Mouse (Mus musculus): ENCODE data around the gene Saa1.
"Not testable (repeated sequence)": the region's sequence is repeated elsewhere in the genome, so short reads cannot be mapped to it uniquely, and the experiment has no call there.

Saa1 gene

DNA sequence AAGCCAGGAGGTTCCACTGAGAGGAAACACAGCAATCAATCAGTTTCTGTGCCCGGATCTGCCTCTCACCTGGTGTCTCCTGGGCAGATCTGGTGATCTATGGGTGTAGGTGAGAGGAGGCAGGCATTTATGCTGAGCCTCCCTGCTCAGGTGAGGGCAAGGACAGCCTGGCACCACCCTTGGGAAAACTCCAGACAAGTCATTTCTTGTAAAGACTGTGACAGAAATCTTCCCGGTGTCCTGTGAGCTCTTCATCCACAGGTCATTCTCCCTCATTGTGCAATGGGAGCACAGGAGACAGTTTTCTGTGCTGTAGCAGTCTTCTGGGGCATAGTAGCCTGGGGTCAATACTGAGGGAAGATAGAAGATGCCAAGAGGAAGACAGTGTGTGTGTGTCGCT is at the start of gene Saa1:
TSS of gene Saa1 (minus strand) at position 101 of the 400 bp plus-strand sequence.
- in situ Hi-C loops (cut with MboI, MseI), result not testable (repeated sequence)

DNA sequence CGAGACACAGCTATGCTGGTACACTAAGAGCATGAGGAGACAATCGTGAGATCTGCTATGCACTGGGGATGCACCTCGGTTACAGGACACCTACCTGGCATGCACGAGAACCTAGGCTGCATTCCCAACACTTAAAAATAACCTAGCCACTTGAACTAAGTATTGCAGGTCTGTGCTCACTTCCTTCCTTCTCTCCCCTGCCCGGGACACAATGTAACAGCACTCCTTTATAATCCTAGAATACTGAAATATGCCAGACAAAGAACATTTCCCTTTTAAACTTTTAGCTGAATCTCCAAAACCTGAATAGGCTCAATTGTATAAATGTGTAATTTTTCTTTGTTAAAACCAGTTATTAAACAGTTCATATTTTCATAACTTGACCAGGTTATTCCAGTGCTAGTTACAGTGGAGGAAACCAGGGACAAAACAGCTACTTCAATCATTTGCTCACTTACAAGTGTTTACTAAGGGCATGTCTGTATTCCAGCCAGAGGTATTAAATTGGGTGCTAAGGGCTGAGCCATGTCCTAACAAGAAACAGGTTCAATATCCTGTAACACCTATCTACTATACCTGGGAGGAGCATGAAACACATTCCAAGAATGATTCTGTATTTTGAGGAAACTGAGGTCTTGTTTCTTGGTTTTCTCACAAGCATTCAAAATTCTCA is 46.5 kb upstream of the Saa1 start:
- in situ Hi-C loops (cut with MboI, MseI), result no loop called here

DNA sequence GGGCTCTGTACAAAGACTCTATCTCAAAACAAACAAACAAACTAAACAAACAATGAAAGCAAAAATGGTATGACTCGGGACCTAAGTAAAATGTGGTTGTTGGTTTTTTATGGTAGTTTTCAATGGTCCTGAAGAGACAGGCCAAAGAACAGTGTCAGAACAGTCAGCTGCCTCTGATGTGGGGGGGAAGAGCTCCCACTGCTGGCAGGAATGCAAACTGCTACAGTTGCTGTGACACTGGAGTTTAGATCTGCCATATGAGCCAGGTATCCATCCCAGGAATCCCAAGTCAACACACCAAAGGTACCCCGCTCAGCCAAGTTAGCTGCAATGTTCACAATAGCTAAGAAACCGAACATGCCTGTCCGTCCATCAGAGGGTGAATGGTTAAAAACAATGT is 27.9 kb upstream of the Saa1 start:
- in situ Hi-C loops (cut with MboI, MseI), result no loop called here

DNA sequence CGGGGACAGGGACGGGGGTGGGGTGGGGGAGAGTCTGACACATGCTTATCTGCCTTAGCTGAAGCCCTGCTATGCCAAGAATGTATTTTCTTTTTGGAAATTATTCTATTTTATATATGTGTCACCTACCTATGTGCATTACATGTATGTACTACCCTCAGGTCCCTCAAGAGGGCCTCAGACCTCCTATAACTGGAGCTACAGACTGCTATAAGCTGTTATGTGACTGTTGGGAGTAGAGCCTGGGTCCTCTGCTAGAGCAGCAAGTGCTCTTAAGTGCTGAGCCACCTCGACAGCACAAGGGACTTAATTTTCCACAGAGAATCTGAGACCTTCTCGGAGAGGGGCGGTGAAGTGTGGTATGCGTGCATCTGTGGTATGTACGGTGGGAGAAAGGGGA is 25.7 kb upstream of the Saa1 start:
- in situ Hi-C loops (cut with MboI, MseI), result no loop called here

DNA sequence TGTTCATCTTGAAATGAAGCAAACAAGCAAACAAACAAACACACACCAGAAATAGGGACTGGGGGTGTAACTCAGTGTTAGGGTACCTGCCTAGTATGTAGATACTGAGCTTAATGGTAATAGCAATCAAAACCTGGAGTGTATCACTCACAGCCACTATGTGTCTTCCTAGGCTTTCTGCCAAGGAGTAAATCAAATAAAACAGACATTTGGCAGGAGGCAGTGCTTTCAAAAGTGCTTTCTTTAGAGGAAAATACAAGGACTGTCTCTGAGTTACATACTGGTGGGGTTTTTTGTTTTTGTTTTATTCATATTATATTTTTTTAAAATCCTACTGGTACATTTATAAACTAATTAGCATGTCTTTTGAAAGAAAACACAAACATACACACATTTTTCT is 24.6 kb upstream of the Saa1 start:
- in situ Hi-C loops (cut with MboI, MseI), result no loop called here

DNA sequence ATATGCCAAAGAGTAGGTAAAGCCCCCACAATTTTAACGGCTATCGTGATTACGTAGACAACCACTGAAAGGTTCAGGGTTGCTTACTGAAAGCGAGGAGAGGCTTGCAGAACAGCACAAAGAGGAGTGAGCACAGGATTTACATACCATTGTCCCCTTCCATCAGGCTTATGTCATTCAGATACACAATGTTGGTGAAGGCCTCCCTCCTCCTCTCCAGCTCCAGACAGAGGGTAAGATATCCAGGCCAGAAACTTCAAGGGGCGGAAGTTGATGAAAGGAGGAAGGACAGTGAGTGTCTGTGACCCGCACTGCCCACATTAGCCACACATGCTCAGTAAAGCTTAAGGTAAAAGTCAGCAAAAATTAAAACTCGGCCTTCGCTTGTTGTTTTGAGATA is 21.9 kb upstream of the Saa1 start:
- in situ Hi-C loops (cut with MboI, MseI), result no loop called here

DNA sequence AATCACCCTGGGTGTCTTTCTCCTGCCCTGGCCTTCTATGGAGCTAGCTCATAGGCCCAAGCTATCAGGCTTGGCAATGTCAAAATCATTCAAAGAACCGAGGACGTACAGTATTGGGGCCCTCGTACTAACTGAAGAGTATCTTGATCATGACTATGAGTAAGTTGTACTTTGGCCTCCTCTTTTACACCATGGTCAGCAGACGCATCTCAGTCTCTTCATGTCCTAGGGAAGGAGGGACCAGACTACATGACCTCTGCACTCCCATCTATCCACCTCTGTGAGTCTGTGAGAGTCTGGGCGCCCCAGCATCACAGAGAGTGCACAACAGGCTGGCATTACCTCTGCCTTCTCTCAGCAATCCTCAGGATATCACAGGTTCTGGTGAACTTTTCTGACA is 19.8 kb upstream of the Saa1 start:
- in situ Hi-C loops (cut with MboI, MseI), result no loop called here

DNA sequence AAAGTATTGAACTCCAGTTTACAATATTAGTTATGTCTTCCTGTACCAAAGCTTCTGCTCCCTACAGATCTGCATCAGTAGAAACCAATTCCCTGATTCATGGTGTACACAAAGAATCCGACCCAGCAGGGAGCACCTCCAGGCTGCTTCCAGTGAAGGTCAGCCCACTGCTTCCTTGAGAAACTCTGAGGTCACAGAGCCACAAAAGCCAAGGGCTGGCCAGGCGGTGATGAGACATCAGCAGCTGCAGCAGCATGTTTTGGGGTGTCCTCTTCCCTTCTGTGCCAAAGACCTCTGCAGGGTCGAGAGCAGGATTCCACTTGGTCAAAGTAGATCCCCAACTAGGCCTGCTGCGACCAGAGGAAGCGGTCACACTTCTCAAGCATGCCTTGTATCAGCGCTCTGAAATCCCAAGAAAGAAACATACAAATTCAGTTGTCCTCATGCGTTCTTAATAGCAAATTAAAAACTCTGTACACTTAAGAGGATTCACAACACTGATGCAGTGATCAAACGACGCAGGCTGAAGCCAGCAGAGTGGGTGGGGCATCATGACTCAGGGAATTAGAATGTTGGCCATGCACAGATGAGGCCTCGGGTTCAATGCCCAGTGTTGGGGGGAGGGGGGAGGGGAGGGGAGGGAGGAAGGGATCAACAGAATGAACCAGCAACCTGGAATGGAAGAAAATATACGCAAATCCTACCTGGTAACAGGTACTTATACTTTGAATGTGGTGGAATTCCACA is 18.4 kb upstream of the Saa1 start:
- in situ Hi-C loops (cut with MboI, MseI), result no loop called here

DNA sequence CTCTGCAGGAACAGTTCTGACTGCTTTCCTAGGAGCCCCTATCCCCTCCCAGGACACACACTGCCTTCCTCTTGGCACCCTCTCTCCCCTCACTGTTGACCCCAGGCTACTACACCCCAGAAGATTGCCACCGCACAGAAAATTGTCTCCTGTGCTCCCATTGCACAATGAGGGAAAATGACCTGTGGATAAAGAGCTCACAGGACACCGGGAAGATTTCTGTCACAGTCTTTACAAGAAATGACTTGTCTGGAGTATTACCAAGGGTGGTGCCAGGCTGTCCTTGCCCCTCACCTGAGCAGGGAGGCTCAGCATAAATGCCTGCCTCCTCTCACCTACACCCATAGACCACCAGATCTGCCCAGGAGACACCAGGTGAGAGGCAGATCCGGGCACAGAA is 8.7 kb upstream of the Saa1 start, which contains the start of gene Saa2:
TSS of gene Saa2 (plus strand) at position 301 of the 400 bp plus-strand sequence.
- in situ Hi-C loops (cut with MboI, MseI), result no loop called here

DNA sequence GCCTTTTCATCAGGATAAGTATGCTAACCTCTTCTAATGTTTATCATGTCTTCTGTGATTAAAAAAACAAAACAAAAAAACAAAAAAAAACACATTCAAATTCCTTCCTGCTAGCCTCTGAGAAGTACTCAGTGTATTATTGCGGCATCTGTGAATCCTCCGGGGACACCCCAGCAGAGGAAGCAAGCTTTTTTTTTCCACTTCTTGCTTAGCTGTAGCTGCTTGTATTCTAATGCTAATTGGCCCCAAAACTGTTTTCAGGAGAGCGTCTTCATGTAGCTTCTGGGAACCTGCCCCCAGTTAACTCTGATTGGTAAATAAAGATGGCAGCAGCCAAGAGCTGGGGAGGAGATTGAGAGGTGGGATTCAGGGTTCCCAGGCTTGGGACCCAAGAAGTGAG is 5.7 kb upstream of the Saa1 start:
- in situ Hi-C loops (cut with MboI, MseI), result no loop called here

DNA sequence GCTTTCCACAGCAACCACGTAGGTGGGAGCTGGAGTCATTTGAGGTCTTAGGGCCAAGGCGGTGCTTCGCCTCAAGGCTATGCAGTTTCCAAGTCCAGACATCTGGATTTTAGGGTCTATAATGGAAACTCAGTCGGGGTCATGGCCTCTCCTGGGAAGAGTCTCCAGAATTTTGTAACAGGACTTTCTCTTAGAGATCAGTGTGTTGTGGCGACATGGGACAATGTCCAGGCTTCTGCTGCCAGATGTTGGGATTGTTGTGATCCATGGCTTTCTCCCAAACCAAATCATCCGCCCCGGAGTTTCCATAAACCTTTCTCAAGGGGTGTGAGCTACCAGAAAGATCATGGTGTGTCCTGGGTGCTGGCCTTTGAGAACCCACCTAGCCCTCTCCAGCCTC is 3.6 kb upstream of the Saa1 start:
- in situ Hi-C loops (cut with MboI, MseI), result no loop called here

DNA sequence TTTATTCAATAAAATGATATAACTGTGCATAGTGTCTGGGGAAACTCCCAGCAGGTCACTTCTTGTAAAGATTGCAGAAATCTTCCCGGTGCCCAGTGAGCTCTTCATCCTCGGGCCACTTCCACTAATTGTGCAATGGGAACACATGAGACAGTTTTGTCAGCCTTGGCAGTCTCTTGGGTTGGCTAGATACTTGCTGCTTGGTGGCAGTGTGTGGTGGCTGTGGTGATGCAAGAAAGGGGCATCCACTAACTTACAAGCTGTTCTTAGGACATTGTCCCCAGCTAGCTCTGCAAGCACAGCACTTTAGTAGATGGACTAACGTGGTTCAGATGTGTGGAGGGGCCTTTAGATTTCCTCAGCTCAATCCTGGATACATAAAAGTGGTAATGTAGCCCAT is 3.0 kb upstream of the Saa1 start:
- in situ Hi-C loops (cut with MboI, MseI), result no loop called here

DNA sequence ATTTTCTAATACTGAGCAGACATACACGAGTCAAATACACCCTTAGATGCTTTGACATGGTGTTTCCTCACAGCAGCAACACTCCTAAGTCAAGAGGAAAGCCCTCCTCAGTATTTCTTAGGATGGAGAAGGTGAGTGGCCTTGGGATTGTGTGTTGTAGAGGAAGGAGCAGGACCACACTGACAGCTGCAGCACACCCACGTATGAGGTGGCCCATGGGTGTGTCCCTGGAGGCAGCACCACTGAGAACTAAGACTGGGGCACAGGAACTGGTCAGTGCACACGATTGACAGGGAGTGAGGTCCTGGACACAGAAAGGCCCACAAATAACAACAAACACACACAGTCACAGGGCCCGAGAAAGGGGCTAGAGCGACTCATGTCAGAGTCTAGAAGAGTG is 2.7 kb downstream of the Saa1 start:
- in situ Hi-C loops (cut with MboI, MseI), result not testable (repeated sequence)

DNA sequence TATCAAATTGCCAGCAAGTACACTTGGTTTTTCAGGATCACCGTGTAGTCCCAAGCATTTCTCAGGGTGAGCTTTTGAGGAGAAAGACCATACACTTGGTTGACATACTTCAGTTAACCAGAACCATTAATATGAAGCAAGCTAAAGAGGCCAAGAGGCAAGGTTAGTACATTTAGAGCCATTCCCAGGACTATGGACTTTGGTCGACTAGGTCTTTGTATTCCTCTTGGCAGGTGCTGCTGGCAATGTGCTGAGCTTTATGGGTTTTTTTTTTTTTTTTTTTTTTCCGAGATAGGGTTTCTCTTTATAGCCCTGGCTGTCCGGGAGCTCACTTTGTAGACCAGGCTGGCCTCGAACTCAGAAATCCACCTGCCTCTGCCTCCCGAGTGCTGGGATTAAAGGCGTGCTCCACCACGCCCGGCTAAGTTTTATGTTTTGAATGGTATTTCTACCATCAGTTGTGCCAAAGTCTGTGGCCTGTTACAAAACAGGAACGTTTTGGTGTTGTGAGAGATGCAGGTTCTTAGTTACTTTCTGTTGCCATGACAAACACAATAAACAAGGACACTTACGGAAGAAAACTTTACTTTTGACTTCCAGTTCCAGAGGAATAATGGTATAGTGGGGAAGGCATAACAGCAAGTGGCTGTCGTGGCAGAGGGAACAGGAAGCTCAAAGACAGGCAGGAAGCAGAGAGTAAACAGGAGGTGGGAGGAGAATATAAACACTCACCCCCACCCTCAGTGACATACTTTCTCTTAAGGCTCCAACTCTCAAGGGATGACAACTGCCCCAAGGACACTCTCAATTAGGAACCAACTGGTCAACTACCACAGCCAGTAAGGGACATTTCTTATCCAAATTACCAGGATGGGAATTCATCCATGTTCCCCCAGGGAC is 4.0 kb downstream of the Saa1 start:
- in situ Hi-C loops (cut with MboI, MseI), result loop anchor here (5.0 kb wide), 1 partner anchor 582 kb away; no protein-coding TSS in a partner anchor

DNA sequence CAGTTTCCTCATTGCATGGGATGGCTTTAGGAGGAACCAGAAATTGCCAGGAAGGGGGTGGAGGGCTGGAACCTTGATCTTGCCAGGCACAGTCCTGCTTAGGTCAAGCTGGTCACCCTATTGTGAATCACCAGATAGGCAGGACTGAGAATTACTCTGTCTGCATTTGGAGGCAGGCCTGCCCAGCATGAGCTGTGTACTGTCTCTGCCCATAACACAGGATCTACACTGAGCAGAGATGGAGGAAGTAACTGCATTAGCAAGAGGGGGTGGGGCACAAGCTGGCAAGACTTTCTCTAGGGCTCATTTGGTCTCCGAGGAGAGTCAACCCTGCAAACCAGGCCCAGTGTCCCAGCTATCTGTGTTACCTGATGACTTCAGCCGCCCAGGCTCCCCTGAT is 7.8 kb downstream of the Saa1 start:
- in situ Hi-C loops (cut with MboI, MseI), result loop anchor here (5.0 kb wide), 1 partner anchor 578 kb away; no protein-coding TSS in a partner anchor

DNA sequence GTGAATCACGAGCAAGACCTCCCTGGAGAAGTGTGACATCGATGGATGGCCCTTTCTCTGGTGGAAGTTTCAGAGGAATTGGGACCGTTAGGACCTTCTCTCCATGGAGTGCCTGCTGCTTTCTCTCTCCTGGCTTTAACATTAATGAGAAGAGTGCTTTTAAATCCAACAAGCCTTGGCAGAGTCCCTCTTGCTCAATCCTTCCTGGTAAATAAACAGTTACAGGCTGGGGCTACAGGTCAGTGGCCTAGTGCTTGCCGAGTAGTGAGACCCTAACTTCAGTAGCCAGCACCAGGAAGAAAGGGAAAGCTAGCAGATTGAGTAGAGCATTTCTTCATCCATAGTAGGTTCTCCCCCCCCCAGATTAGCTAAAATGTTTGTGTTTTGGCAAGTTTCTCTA is 10.3 kb downstream of the Saa1 start, which contains the start of gene Saa4:
TSS of gene Saa4 (minus strand) at position 146 of the 400 bp plus-strand sequence.
- in situ Hi-C loops (cut with MboI, MseI), result no loop called here

DNA sequence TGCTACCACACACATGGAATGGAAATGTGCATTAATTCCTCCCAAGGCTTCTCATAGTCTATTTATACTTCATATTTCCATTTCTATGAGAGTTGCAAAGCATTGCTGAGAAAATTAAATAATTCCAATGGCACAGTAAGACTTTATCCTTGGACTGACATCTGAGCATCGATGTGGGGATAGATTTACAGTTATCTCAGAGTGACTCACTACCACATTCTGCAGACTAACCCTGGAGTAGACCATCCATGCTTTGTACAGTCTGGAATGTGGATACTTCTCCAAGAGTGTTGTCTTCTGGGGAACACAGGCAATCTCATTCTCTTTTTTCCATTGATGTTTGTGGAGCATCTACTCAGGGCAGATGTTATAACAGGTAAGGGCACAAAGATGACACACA is 15.2 kb downstream of the Saa1 start:
- in situ Hi-C loops (cut with MboI, MseI), result no loop called here

DNA sequence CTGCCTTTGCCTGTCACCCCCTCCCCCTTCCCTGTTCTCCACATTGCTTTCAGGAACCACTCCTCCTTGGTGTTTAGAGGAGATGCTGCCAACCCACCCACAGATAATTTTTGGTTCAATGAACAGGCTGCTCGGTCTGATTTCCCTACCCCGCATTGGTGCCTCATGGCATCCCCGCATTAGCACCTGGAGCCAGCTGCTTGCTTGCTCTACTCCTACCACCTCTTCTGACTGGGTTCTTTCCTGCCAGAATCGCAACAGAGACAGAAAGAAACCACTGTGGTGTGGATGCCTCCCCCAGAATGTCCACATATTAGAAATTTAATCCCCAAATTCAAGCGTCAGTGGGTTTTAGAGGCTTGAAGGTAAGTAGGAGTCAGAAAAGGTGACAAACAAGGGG is 18.4 kb downstream of the Saa1 start:
- in situ Hi-C loops (cut with MboI, MseI), result no loop called here

DNA sequence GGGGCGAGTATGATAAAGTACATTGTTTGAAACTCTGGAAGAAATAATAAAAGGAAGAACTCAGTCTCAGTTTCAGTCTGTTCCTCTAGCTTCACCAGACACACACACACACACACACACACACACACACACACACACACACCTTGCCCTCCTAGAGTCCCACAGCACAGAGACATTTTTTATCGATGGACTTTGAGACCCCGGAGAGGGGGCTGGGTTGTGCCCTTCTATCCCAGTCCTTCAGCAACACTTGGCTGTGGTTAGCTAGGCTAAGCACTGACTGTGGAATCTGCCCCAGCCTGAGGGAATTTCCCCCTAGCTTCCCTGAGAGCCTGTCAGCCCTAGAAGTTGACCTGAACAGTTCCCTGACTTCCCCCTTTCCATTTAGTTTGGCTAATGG is 18.9 kb downstream of the Saa1 start:
- in situ Hi-C loops (cut with MboI, MseI), result no loop called here

DNA sequence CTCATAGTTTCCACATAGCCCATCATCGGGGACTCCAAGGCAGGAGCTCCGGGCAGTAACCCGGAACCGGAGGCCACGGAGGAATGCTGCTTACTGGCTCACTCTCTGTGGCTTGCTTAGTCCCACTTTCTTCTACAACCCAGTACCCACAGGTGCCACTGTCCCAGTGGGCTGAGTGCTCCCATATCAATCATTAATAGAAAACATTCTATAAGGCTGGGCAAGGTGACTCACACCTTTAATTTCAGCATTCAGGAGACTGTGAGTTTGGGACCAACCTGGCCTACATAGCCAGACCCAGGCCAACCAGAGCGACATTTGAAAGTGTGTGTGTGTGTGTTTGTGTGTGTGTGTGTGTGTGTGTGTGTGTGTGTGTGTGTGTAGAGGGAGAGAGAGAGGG is 19.4 kb downstream of the Saa1 start:
- in situ Hi-C loops (cut with MboI, MseI), result no loop called here

DNA sequence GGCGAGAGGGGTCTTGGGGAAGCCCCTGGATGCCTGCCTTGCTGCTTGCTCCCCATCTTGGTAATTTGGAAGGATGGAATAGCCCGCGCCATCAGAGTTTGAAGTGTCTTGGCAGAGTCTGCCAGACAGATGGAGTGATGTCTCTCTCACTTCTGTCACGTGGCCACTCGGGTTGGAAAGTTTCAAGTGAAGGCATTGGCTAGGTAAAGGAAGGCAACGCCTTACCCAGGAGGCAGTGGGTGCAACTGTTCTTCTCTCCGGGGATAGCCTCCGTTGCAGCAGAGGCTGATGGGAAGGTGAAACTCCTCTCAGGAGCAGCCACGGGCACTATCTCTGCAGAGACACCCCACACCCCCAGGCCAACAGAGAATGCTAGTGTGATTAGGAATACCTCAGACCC is 22.3 kb downstream of the Saa1 start:
- in situ Hi-C loops (cut with MboI, MseI), result no loop called here

DNA sequence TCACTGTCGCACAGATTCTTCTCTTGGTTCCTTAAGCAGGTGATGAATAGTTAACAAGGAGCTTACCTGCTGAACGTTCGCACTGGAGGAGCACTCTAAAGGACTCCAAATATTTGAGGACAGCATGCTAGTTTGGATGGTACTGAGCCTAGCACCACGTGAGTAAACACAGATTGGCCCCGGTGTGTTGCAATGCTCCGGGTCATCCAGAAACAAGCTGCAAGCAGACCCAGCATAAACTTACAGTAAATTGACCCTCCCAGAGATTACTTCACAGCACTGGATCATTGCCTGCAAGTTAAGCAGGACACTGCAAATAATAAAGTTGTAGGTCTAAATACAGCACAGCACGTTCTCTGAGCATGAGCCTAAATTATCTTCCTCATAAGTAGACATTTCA is 23.3 kb downstream of the Saa1 start:
- in situ Hi-C loops (cut with MboI, MseI), result loop anchor here (10.0 kb wide), 1 partner anchor 1985 kb away; no protein-coding TSS in a partner anchor
